Mouse (Mus musculus) Patski (cell line): ENCODE measurements around the gene Rab19. TPM values are rescaled to one million over a fixed set of nuclear protein-coding genes. Genes with fewer than 3 reads are reported as not detected.
"Not testable (repeated sequence)": the region's sequence is repeated elsewhere in the genome, so short reads cannot be mapped to it uniquely, and the experiment has no call there.

Source experiments
- ATAC-seq: fragments of 100-300 bp; one replicate; pipeline ENCODE4 v1.8.0; 2021
- CTCF ChIA-PET: fragments of 350-600 bp; sonication (Branson Sonifier 250); formaldehyde crosslinking; loops from one replicate; lab custom pipeline; 2022; ENCODE audit warnings: inconsistent platforms; lab: Charles Lee
- POLR2A ChIA-PET: fragments of 350-600 bp; sonication (Branson Sonifier 250); formaldehyde crosslinking; loops from one replicate; lab custom pipeline; 2022; ENCODE audit warnings: antibody characterized with exemption, inconsistent platforms; lab: Charles Lee
- DNase-seq: peaks from one replicate; pipeline ENCODE4 v3.0.0-alpha.2; 2011; ENCODE audit warnings: low read depth, low spot score
- H3K27me3 ChIP-seq: fragments of 371-371 bp; one replicate; pipeline ENCODE4 v1.5.1; 2021
- CTCF ChIP-seq: fragments of 100-300 bp; IDR thresholded peaks from one replicate; pipeline ENCODE4 v1.5.1; 2021
- in situ Hi-C: fragments of 300-500 bp; cut with MboI; formaldehyde crosslinking; loops from 3 replicates; pipeline ENCODE4 v1.11.1; 2018; ENCODE audit warnings: low pct_unique_long_range_greater_than_20kb, mixed read lengths
- polyA plus RNA-seq: library from polyadenylated mRNA; unstranded; gene quantifications from one replicate; pipeline ENCODE4 v1.2.3, GENCODE M21; 2021

The Rab19 gene
- polyA plus RNA-seq, 1 experiment from 2014 or later, result 0.15 TPM

DNA sequence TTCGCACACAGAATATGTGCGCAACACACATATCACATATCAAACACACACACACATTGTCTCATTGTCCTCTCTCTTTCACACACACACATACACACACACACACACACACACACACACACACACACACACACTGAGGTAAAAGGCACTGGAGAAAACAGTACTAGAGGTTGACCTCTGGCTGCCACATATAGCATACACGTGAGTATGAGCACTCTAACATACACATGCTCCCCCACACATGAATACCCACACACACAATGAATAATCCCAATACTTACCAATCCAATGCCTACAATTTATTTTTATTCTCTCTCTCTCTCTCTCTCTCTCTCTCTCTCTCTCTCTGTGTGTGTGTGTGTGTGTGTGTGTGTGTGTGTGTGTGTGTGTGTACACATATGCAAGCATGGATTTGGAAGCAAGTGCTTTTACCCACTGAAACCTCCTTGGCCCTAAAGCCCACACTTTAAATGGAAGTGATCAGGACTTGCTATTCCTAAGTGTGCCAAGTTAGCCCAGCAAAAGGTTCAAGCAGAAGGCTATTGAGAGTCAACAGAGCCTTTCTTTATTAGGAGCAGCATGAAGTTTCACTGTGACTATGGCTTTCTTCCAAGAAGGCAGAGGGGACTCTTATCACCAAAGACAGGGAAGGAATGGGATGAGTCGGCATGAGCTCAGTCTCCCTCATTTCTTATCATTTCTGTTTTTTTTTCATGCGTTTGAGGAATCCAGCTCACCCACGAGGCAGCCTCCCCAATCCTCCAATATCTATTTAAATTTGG lies 48.2 kb downstream of the Rab19 start:
- in situ Hi-C loops, result no loop called here
- POLR2A ChIA-PET, result no interaction called here
- CTCF ChIA-PET, result no interaction called here

DNA sequence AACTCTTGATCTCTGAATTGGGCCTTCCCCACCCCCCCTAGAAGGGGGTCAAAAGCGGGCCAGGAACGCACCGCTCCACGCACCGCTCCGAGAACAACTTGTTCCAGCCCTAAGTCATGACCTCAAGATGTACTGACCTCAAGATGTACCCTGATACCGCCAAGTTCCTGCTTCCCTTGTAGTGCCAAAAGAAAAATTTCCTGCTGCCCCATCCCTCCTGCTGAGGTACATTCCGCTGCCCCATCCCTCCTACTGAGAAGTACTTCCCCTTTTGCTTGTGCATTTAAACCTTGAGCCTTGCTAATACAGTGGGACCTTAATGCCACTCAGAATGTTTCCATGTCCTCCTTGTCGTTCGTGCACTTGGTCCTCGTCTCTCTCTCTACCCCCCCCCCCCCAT lies 49.7 kb downstream of the Rab19 start:
- no peaks in the 10 kb centered on the region for H3K27me3 ChIP-seq
- ATAC-seq (no peak), DNase-seq (no peak)
- CTCF ChIA-PET, result no interaction called here
- no peak for TF ChIP-seq CTCF
- in situ Hi-C loops, result no loop called here
- POLR2A ChIA-PET, result no interaction called here

More for the DNA sequence above, 48.2 kb downstream of the Rab19 start:
- ATAC-seq (no peak), DNase-seq (no peak)
- no peak for TF ChIP-seq CTCF
- no peaks in the 10 kb centered on the region for H3K27me3 ChIP-seq

- in situ Hi-C loops, result no loop called here
- TF ChIP-seq CTCF, result no peak
- H3K27me3 ChIP-seq, result no peaks in the 10 kb centered on the region
- ChIA-PET CTCF (interaction anchor here (1.3 kb wide), 1 partner anchor 13 kb away, joined by 3 read pairs; the partner anchor contains the start of gene Mkrn1), POLR2A (interaction anchor here (0.6 kb wide), 1 partner anchor 134 kb away, joined by 3 read pairs; no protein-coding TSS in a partner anchor)
- DNase-seq (no peak), ATAC-seq (no peak)
Observed at GRCm38 (mm10) chr6:39433174-39433573, 52.2 kb downstream of the Rab19 start.

GRCm38 (mm10) chr6:39433701-39434100 lies 52.7 kb downstream of the Rab19 start:
- no peak for TF ChIP-seq CTCF
- DNase-seq, result no peak
- in situ Hi-C loops, result no loop called here
- H3K27me3 ChIP-seq, result no peaks in the 10 kb centered on the region
- ATAC-seq, result no peak
- ChIA-PET POLR2A (interaction anchor here (0.5 kb wide), 1 partner anchor 142 kb away, joined by 5 read pairs; no protein-coding TSS in a partner anchor), CTCF (interaction anchor here (1.3 kb wide), 1 partner anchor 14 kb away, joined by 3 read pairs; the partner anchor contains the start of gene Mkrn1)

- ChIA-PET CTCF (interaction anchor here (1.3 kb wide), 1 partner anchor 15 kb away, joined by 3 read pairs; the partner anchor contains the start of gene Mkrn1), POLR2A (interaction anchor here (0.5 kb wide), 1 partner anchor 141 kb away, joined by 5 read pairs; no protein-coding TSS in a partner anchor)
- ATAC-seq (no peak), DNase-seq (no peak)
- no peaks in the 10 kb centered on the region for H3K27me3 ChIP-seq
- no peak for TF ChIP-seq CTCF
- in situ Hi-C loops, result no loop called here
Observed at GRCm38 (mm10) chr6:39434111-39434885, 53.3 kb downstream of the Rab19 start.

DNA sequence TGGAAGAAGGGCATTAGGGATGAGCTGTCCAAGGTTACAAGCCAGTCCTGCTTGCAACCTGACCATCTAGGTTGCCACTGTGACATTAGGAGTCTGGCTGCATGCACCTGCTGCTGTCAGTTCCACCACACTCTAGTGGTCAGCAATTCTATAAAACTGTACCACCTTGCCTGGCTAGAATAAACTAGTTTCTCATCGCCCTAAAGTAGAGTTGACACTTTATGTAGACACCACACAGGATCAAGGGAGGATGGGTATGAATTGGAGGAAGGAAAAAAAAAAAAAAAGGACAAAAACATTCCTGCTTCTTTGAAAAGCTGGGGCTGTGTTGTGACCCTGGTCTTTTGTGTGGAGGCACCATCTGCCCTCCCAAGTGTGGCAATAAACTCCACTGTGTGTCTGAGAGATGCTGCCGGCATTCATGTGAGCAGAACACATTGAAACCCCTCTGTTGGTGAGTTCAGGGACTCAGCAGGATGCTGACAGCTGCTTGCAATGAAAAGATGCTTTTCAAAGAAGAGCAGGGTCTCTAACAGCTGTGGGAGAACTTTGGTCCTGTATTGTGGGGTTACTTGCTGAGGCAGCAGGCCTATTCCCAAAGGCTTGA lies 54.0 kb downstream of the Rab19 start:
- in situ Hi-C loops, result no loop called here
- ChIA-PET CTCF (no interaction called here), POLR2A (no interaction called here)
- no peak for TF ChIP-seq CTCF
- no peak for DNase-seq
- H3K27me3 ChIP-seq, result no peaks in the 10 kb centered on the region
- no peak for ATAC-seq

- TF ChIP-seq CTCF, result no peak
- ChIA-PET POLR2A (no interaction called here), CTCF (no interaction called here)
- no peaks in the 10 kb centered on the region for H3K27me3 ChIP-seq
- no peak for DNase-seq
- ATAC-seq, result no peak
- in situ Hi-C loops, result no loop called here
Observed at GRCm38 (mm10) chr6:39435875-39436274, 54.9 kb downstream of the Rab19 start.

GRCm38 (mm10) chr6:39437519-39437918 lies 56.5 kb downstream of the Rab19 start:
- H3K27me3 ChIP-seq, ATAC-seq, CTCF ChIA-PET, in situ Hi-C loops, DNase-seq: not testable (repeated sequence)
- POLR2A ChIA-PET, result interaction anchor here (0.6 kb wide), 1 partner anchor 74 kb away, joined by 3 read pairs; no protein-coding TSS in a partner anchor

Other genes starting within 250 kb of the Rab19 start
- gene Kdm7a, start 174.4 kb upstream of the Rab19 start, polyA plus RNA-seq, result 11.2 TPM
- 71.7 TPM for gene Slc37a3, start 3.5 kb upstream of the Rab19 start, polyA plus RNA-seq
- gene Mkrn1, start 39.3 kb downstream of the Rab19 start, polyA plus RNA-seq, result 58.7 TPM
- gene Dennd2a, start 176.7 kb downstream of the Rab19 start, polyA plus RNA-seq, result 52.7 TPM
- 19.6 TPM for gene Adck2, start 192.7 kb downstream of the Rab19 start, polyA plus RNA-seq
- 2.2 TPM for gene Gm42420, start 204.6 kb downstream of the Rab19 start, polyA plus RNA-seq
- 219 TPM for gene Ndufb2, start 211.4 kb downstream of the Rab19 start, polyA plus RNA-seq